Mouse (Mus musculus) spleen, adult 2 months (tissue): Measurements from ENCODE around the gene Atp1a4.

Experiments used
- CTCF ChIP-seq: fragments of 200-500 bp; IDR thresholded peaks from 2 replicates; pipeline ENCODE4 v1.5.1; 2011; ENCODE audit warnings: mild to moderate bottlenecking, inconsistent platforms; ENCODE audit not compliant: insufficient read depth, insufficient read length, insufficient replicate concordance; ENCODE audit errors: extremely low read depth
- POLR2A ChIP-seq: fragments of 200-500 bp; IDR thresholded peaks from 2 replicates; pipeline ENCODE4 v1.6.1; 2011; ENCODE audit warnings: low read depth, low read length, inconsistent platforms

DNA sequence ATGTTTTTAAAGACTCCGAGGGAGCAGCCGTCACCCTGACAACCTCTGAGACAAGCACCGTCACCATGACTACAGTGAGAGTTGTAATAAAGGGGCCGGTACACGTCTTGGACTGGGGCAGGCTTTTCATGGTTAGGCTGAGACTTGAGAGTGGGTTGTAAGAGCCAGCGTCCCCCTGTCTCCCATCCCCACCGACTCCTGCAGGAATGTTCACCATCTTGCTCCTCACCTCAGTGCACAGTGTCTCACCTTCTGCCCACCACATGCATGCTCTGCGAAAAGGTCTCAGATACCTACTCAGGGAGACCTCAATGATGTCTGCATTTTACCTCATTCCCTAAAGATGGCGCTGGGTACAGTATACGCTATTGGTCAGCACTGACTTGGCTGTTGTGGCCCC is 13.6 kb upstream of the Atp1a4 start:
- TF ChIP-seq CTCF (no peak), POLR2A (no peak)
